Mouse (Mus musculus) ES-Bruce4 (cell line): Measurements from ENCODE around the gene Tcirg1. TPM values are rescaled to one million over a fixed set of nuclear protein-coding genes. Genes with fewer than 3 reads are reported as not detected.

Source experiments
- H3K27ac ChIP-seq: 2 replicates; pipeline ENCODE4 v1.5.1; 2012; ENCODE audit warnings: low read length, inconsistent platforms; ENCODE audit not compliant: insufficient read depth
- H3K27me3 ChIP-seq: 2 replicates; pipeline ENCODE4 v1.6.1; 2012; ENCODE audit warnings: mild to moderate bottlenecking, low read length, inconsistent platforms; ENCODE audit not compliant: control insufficient read depth, poor library complexity, insufficient read depth, severe bottlenecking
- H3K36me3 ChIP-seq: 2 replicates; pipeline ENCODE4 v1.6.1; 2012; ENCODE audit warnings: inconsistent platforms, mild to moderate bottlenecking, low read length, moderate library complexity; ENCODE audit not compliant: control insufficient read depth, poor library complexity, insufficient read depth, severe bottlenecking
- H3K4me1 ChIP-seq: one replicate; pipeline ENCODE4 v1.8.1; 2011; ENCODE audit warnings: low read length; ENCODE audit not compliant: control insufficient read depth, insufficient read depth
- H3K4me3 ChIP-seq: 2 replicates; pipeline ENCODE4 v1.5.1; 2011; ENCODE audit warnings: low read depth, mild to moderate bottlenecking, low read length
- H3K9ac ChIP-seq: 2 replicates; pipeline ENCODE4 v1.6.1; 2012; ENCODE audit warnings: low read depth, mild to moderate bottlenecking, inconsistent platforms; ENCODE audit not compliant: poor library complexity, severe bottlenecking
- H3K9me3 ChIP-seq: replicated peaks from 2 replicates; pipeline ENCODE4 v1.6.1; 2012; ENCODE audit warnings: mild to moderate bottlenecking, low read length, inconsistent platforms; ENCODE audit not compliant: control insufficient read depth, poor library complexity, insufficient read depth, severe bottlenecking
- CTCF ChIP-seq: IDR thresholded peaks from one replicate; pipeline ENCODE4 v1.8.1; 2011; ENCODE audit warnings: low read depth, low read length
- EP300 ChIP-seq: IDR thresholded peaks from 2 replicates; pipeline ENCODE4 v1.6.1; 2011; ENCODE audit warnings: low read depth, low read length; ENCODE audit not compliant: insufficient read depth
- POLR2A ChIP-seq: IDR thresholded peaks from one replicate; pipeline ENCODE4 v1.8.1; 2011; ENCODE audit warnings: low read length; ENCODE audit not compliant: insufficient read depth
- polyA plus RNA-seq: library from polyadenylated mRNA; stranded (reverse); fragments of >200 nt; gene quantifications from 2 replicates; pipeline ENCODE4 v1.2.4, GENCODE M21; 2011; ENCODE audit warnings: low read depth; ENCODE audit not compliant: missing spikeins, insufficient read depth, insufficient read length

Gene Tcirg1
- polyA plus RNA-seq, 1 experiment, result 25.2 TPM

- TF ChIP-seq POLR2A (no peak), CTCF (no peak), EP300 (no peak)
- Histone ChIP-seq H3K27me3 (no peaks in the 10 kb centered on the region), H3K4me1 (no peaks in the 10 kb centered on the region), H3K4me3 (peak overlapping the region; percentile 99), H3K27ac (0 out of 2 replicates have a peak overlapping the region, but pooled peaks have one; percentile 67), H3K36me3 (no peaks in the 10 kb centered on the region), H3K9me3 (no peaks in the 10 kb centered on the region), H3K9ac (peak overlapping the region; percentile 90)
These were observed 6.8 kb upstream of the Tcirg1 start for GRCm38 (mm10) chr19:3913692-3914091.

GRCm38 (mm10) chr19:3912337-3913204 is 5.6 kb upstream of the Tcirg1 start, which contains the start of gene Ndufs8:
Gene Ndufs8, minus strand, starts transcription at chr19:3912774.
- TF ChIP-seq POLR2A (peak; percentile 64), EP300 (no peak), CTCF (peak; percentile 71)
- Histone ChIP-seq H3K9me3 (no peaks in the 10 kb centered on the region), H3K36me3 (no peaks in the 10 kb centered on the region), H3K27me3 (no peaks in the 10 kb centered on the region), H3K27ac (peak within 1 kb of the TSS; percentile 67; the same call in 1 of the 2 replicates), H3K4me1 (no peaks in the 10 kb centered on the region), H3K9ac (peak within 1 kb of the TSS; percentile 90), H3K4me3 (peak within 1 kb of the TSS; percentile 99)

- Histone ChIP-seq H3K36me3 (no peaks in the 10 kb centered on the region), H3K4me1 (peaks cover 5% of the 10 kb centered on the region), H3K9ac (no peak overlapping the region), H3K27ac (no peak overlapping the region), H3K27me3 (no peaks in the 10 kb centered on the region), H3K4me3 (no peak overlapping the region), H3K9me3 (no peaks in the 10 kb centered on the region)
- no peak for TF ChIP-seq EP300
- TF ChIP-seq POLR2A, result no peak
- TF ChIP-seq CTCF, result no peak
These were observed 3.3 kb upstream of the Tcirg1 start for GRCm38 (mm10) chr19:3910206-3910605.

DNA sequence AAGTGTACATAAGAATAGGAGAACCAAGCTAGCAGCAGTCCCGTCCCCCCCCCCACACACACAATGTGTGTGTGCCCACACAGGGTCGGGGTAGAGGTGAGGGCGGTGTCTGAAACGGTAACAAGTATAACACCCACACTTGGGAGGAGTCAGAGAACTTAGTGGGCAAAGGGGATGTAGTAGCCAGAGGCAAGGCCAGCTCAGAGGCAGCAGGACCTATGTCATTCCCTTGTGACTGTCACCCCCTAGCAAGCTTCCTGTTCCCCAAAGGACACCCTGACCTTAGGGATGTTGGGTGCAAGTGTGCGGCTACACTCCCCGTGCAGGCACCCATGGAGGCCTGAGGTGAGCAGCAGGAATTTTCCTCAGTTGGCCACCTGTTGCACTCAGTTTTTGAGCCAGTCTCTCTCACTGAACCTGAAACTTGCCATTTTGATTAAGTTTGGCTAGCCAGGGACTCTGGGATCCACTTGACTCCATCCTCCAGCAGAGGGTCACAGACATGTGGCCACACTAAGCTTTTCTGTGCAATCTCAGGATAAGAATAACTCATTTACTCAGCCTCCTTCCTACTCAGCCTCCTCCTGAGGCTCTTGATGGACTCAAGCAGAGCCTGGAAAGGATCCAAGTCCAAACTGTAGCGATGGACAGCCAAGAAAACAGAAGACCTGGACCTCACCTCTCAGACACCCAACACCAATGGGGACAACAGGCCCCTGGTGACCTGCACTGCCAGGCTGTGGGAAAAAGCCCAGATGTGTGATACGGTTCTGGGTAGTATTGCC is 1.1 kb upstream of the Tcirg1 start:
- H3K9ac ChIP-seq, result no peak overlapping the region
- H3K27me3 ChIP-seq, result no peaks in the 10 kb centered on the region
- peaks cover 5% of the 10 kb centered on the region for H3K4me1 ChIP-seq
- no peak overlapping the region for H3K4me3 ChIP-seq
- no peaks in the 10 kb centered on the region for H3K36me3 ChIP-seq
- TF ChIP-seq EP300, result no peak
- TF ChIP-seq POLR2A, result no peak
- TF ChIP-seq CTCF, result no peak
- H3K27ac ChIP-seq, result no peak overlapping the region
- no peaks in the 10 kb centered on the region for H3K9me3 ChIP-seq

DNA sequence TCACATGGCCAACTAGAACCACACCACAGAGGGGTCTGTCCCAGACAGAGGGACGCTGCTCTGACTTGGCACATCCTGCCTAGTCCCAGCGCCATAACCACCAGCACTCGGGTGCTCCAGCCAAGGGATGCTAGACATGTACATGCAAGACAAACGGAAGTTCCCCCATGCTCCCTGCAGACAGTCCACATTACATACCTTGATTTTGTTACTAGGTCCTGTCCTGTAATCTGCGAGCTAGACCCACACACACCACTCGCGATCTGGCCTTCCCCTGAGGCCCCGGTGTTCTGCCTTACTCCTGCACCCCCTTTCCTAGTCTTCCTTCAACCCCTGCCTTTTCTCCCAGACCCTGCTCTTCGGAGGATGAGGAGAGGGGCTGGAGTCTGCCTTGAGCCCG is 607 bp downstream of the Tcirg1 start:
- H3K9ac ChIP-seq, result peak overlapping the region; percentile 53
- TF ChIP-seq POLR2A (no peak), EP300 (no peak), CTCF (no peak)
- no peaks in the 10 kb centered on the region for H3K9me3 ChIP-seq
- H3K27me3 ChIP-seq, result no peaks in the 10 kb centered on the region
- peaks cover 5% of the 10 kb centered on the region for H3K4me1 ChIP-seq
- peak overlapping the region; percentile 56 for H3K4me3 ChIP-seq
- no peaks in the 10 kb centered on the region for H3K36me3 ChIP-seq
- no peak overlapping the region for H3K27ac ChIP-seq
